Mouse (Mus musculus) intestine, postnatal 0 days (tissue): ENCODE results near the gene Cdc42bpa. TPM values are rescaled to one million over a fixed set of nuclear protein-coding genes. Genes with fewer than 3 reads are reported as not detected.

ENCODE experiments used
- ATAC-seq: fragments of 200-750 bp; cut with Nextera tagmentation; 2 replicates; pipeline ENCODE4 v1.8.0; 2017; ENCODE audit warnings: mild to moderate bottlenecking, moderate TSS enrichment, moderate library complexity
- H3K27ac ChIP-seq: fragments of 300-500 bp; sonication (generic); 2 replicates; pipeline ENCODE4 v1.5.1; 2014; ENCODE audit warnings: mild to moderate bottlenecking, low read depth, low read length, moderate library complexity
- H3K27me3 ChIP-seq: fragments of 300-500 bp; sonication (generic); replicated peaks from 2 replicates; pipeline ENCODE4 v1.6.1; 2014; ENCODE audit warnings: low read length, mixed read lengths; ENCODE audit not compliant: control insufficient read depth, insufficient read depth
- H3K36me3 ChIP-seq: fragments of 300-500 bp; sonication (generic); 2 replicates; pipeline ENCODE4 v1.6.1; 2014; ENCODE audit warnings: mild to moderate bottlenecking, moderate library complexity; ENCODE audit not compliant: control insufficient read depth, insufficient read depth
- H3K4me1 ChIP-seq: fragments of 300-500 bp; sonication (generic); replicated peaks from 2 replicates; pipeline ENCODE4 v1.6.1; 2014; ENCODE audit warnings: antibody characterized with exemption, low read length, mixed read lengths; ENCODE audit not compliant: control insufficient read depth, insufficient read depth
- H3K4me2 ChIP-seq: fragments of 300-500 bp; sonication (generic); replicated peaks from 2 replicates; pipeline ENCODE4 v1.6.1; 2014; ENCODE audit warnings: low read depth, mild to moderate bottlenecking, moderate library complexity
- H3K4me3 ChIP-seq: fragments of 300-500 bp; sonication (generic); 2 replicates; pipeline ENCODE4 v1.5.1; 2014; ENCODE audit warnings: low read depth, low read length
- H3K9ac ChIP-seq: fragments of 300-500 bp; sonication (generic); 2 replicates; pipeline ENCODE4 v1.6.1; 2014; ENCODE audit warnings: mild to moderate bottlenecking, low read depth, low read length
- H3K9me3 ChIP-seq: fragments of 300-500 bp; sonication (generic); 2 replicates; pipeline ENCODE4 v1.6.1; 2016; ENCODE audit warnings: mixed run types; ENCODE audit not compliant: control insufficient read depth
- CTCF ChIP-seq: sonication (generic); IDR thresholded peaks from 2 replicates; pipeline ENCODE4 v1.5.1; 2016; ENCODE audit warnings: low read depth, mild to moderate bottlenecking, control low read depth, antibody characterized with exemption, moderate library complexity
- WGBS: fragments of 180-500 bp; shearing (Covaris S2); extraction: QIAGEN DNeasy Blood & Tissue Kit; methylation state at CpG from one replicate; pipeline ENCODE4 v1.1.7; 2014; 5-methylcytosine and 5-hydroxymethylcytosine counted together
- polyA plus RNA-seq: library from polyadenylated mRNA; unstranded; fragments of >200 nt; fragmentation: Nextera tagmentation; extraction: Ambion mirVana; gene quantifications from 2 replicates; pipeline ENCODE4 v1.2.1, GENCODE M21; 2015

Cdc42bpa gene
- polyA plus RNA-seq, 1 experiment from 2014 or later, result 9.2 TPM

- no peak for TF ChIP-seq CTCF
- H3K36me3 ChIP-seq, result no peaks in the 10 kb centered on the region
- peak overlapping the region; percentile 94 for H3K9ac ChIP-seq
- no peaks in the 10 kb centered on the region for H3K27me3 ChIP-seq
- peak overlapping the region; percentile 88 for H3K4me3 ChIP-seq
- peaks cover 5% of the 10 kb centered on the region; the same call in 1 of the 2 replicates for H3K4me1 ChIP-seq
- 7% methylated on average over 39 of the region's 41 CpGs for WGBS
- H3K27ac ChIP-seq, result peak overlapping the region; percentile 94
- H3K4me2 ChIP-seq, result peak overlapping the region; percentile 92
- no peaks in the 10 kb centered on the region for H3K9me3 ChIP-seq
- peak; percentile 23 for ATAC-seq
These were observed 1.2 kb upstream of the Cdc42bpa start for GRCm38 (mm10) chr1:179958871-179959720.

GRCm38 (mm10) chr1:179960543-179960876, 238 bp downstream of the Cdc42bpa start:
- 0% methylated on average over 9 of the region's 9 CpGs for WGBS
- Histone ChIP-seq H3K9me3 (no peaks in the 10 kb centered on the region), H3K4me1 (peaks cover 5% of the 10 kb centered on the region; the same call in 1 of the 2 replicates), H3K4me3 (peak overlapping the region; percentile 88), H3K27ac (peak overlapping the region; percentile 94), H3K9ac (peak overlapping the region; percentile 94), H3K36me3 (no peaks in the 10 kb centered on the region), H3K4me2 (peak overlapping the region; percentile 92), H3K27me3 (no peaks in the 10 kb centered on the region)
- no peak for ATAC-seq
- no peak for TF ChIP-seq CTCF

- 5% methylated on average over 15 of the region's 16 CpGs for WGBS
- TF ChIP-seq CTCF, result no peak
- H3K4me2 ChIP-seq, result peak overlapping the region; percentile 92
- no peaks in the 10 kb centered on the region for H3K9me3 ChIP-seq
- H3K36me3 ChIP-seq, result no peaks in the 10 kb centered on the region
- no peak overlapping the region for H3K27ac ChIP-seq
- peak overlapping the region; percentile 88 for H3K4me3 ChIP-seq
- H3K27me3 ChIP-seq, result no peaks in the 10 kb centered on the region
- peak overlapping the region; percentile 94; the same call in 1 of the 2 replicates for H3K9ac ChIP-seq
- peaks cover 5% of the 10 kb centered on the region; the same call in 1 of the 2 replicates for H3K4me1 ChIP-seq
- no peak for ATAC-seq
These were observed 818 bp downstream of the Cdc42bpa start for GRCm38 (mm10) chr1:179960882-179961698.

GRCm38 (mm10) chr1:179961777-179962176, 1.5 kb downstream of the Cdc42bpa start:
- Histone ChIP-seq H3K4me1 (peaks cover 5% of the 10 kb centered on the region; the same call in 1 of the 2 replicates), H3K4me3 (peak overlapping the region; percentile 88), H3K27me3 (no peaks in the 10 kb centered on the region), H3K9me3 (no peaks in the 10 kb centered on the region), H3K27ac (no peak overlapping the region), H3K9ac (0 out of 2 replicates have a peak overlapping the region, but pooled peaks have one; percentile 94), H3K4me2 (peak overlapping the region; percentile 92), H3K36me3 (no peaks in the 10 kb centered on the region)
- WGBS, result 48% methylated on average over 4 of the region's 4 CpGs
- TF ChIP-seq CTCF, result no peak
- ATAC-seq, result no peak

GRCm38 (mm10) chr1:179969776-179970428, 9.6 kb downstream of the Cdc42bpa start:
- H3K27me3 ChIP-seq, result no peaks in the 10 kb centered on the region
- WGBS, result 58% methylated on average over 5 of the region's 5 CpGs
- H3K4me3 ChIP-seq, result no peak overlapping the region
- no peak overlapping the region for H3K27ac ChIP-seq
- no peak overlapping the region for H3K4me2 ChIP-seq
- no peak for TF ChIP-seq CTCF
- no peak for ATAC-seq
- H3K9ac ChIP-seq, result no peak overlapping the region
- no peaks in the 10 kb centered on the region for H3K36me3 ChIP-seq
- 0 out of 2 replicates have a peak, but pooled peaks cover 3% of the 10 kb centered on the region for H3K4me1 ChIP-seq
- no peaks in the 10 kb centered on the region for H3K9me3 ChIP-seq
